Mouse (Mus musculus): ENCODE data around the gene Fbxo24. TPM values are rescaled to one million over a fixed set of nuclear protein-coding genes. Genes with fewer than 3 reads are reported as not detected.
A peak's percentile ranks its signal among the peaks of the same experiment; 100 is the strongest.

Fbxo24 gene
- polyA plus RNA-seq, 2 experiments = 0.15 to 0.24 TPM

- H3K4me1 ChIP-seq (ENCODE audit: control insufficient read depth, insufficient read depth, low read length) = no peaks in the 10 kb centered on the region
- H3K9me3 ChIP-seq (ENCODE audit: control insufficient read depth, low read length) = no peaks in the 10 kb centered on the region
- WGBS = 18% methylated on average over 27 of the region's 27 CpGs
- H3K36me3 ChIP-seq (ENCODE audit: control insufficient read depth, insufficient read depth, low read length) = no peaks in the 10 kb centered on the region
- no peak overlapping the region for H3K27ac ChIP-seq (replicated peaks; ENCODE audit: low read depth, low read length)
- peak overlapping the region; percentile 35 for H3K4me3 ChIP-seq (replicated peaks; ENCODE audit: low read length)
- peaks cover 19% of the 10 kb centered on the region for H3K27me3 ChIP-seq (ENCODE audit: control insufficient read depth, insufficient read depth, low read length)
- H3K9ac ChIP-seq (ENCODE audit: low read depth, low read length, severe bottlenecking) = peak overlapping the region; percentile 46
- peak overlapping the region; percentile 50 for H3K4me2 ChIP-seq (replicated peaks; ENCODE audit: low read depth, low read length, severe bottlenecking)
- ATAC-seq (ENCODE audit: low FRiP score, low read depth) (peak; percentile 68), DNase-seq (ENCODE audit: low spot score) (peak; percentile 65)
- TF ChIP-seq POLR2A (IDR thresholded peaks at IDR 0.05; ENCODE audit: borderline replicate concordance, extremely low read depth, insufficient read depth, insufficient read length) = no peak
Observed at GRCm38 (mm10) chr5:137583670-137584169, 45.1 kb downstream of the Fbxo24 start.

- WGBS = 39% methylated on average over 8 of the region's 8 CpGs
- H3K36me3 ChIP-seq (ENCODE audit: control insufficient read depth, insufficient read depth, low read length) = no peaks in the 10 kb centered on the region
- H3K27me3 ChIP-seq (ENCODE audit: control insufficient read depth, insufficient read depth, low read length) = peaks cover 19% of the 10 kb centered on the region
- DNase-seq (ENCODE audit: low spot score) (no peak), ATAC-seq (ENCODE audit: low FRiP score, low read depth) (no peak)
- no peaks in the 10 kb centered on the region for H3K4me1 ChIP-seq (ENCODE audit: control insufficient read depth, insufficient read depth, low read length)
- no peak for TF ChIP-seq POLR2A (IDR thresholded peaks at IDR 0.05; ENCODE audit: borderline replicate concordance, extremely low read depth, insufficient read depth, insufficient read length)
- no peak overlapping the region for H3K9ac ChIP-seq (ENCODE audit: low read depth, low read length, severe bottlenecking)
- H3K4me3 ChIP-seq (replicated peaks; ENCODE audit: low read length) = 0 out of 2 replicates have a peak overlapping the region, but pooled peaks have one; percentile 35
- H3K27ac ChIP-seq (replicated peaks; ENCODE audit: low read depth, low read length) = no peak overlapping the region
- no peaks in the 10 kb centered on the region for H3K9me3 ChIP-seq (ENCODE audit: control insufficient read depth, low read length)
- no peak overlapping the region; the same call in 1 of the 2 replicates for H3K4me2 ChIP-seq (replicated peaks; ENCODE audit: low read depth, low read length, severe bottlenecking)
Observed at GRCm38 (mm10) chr5:137582702-137583101, 46.1 kb downstream of the Fbxo24 start.

DNA sequence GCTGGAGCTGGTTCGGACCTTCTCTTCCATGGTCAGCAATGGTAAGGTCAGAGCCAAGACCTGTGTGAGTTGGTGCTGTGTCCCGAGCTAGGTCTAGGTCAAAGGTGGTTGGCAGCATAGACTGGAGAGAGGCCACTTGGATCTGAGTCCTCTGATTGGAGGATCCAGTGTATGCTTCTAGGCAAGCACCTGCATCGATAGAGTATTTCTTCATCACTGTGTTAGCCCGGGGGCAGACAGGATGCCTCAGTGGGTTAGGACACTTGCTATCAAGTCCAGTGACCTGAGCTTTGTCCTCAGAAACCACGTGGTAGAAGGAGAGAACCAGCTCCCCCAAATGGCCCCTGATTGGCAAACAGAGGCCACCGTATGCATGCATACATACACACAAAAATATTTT is 48.6 kb downstream of the Fbxo24 start:
- no peaks in the 10 kb centered on the region for H3K4me1 ChIP-seq (ENCODE audit: control insufficient read depth, insufficient read depth, low read length)
- WGBS = 71% methylated on average over 6 of the region's 6 CpGs
- H3K4me3 ChIP-seq (replicated peaks; ENCODE audit: low read length) = no peak overlapping the region
- DNase-seq (ENCODE audit: low spot score) = no peak
- TF ChIP-seq POLR2A (IDR thresholded peaks at IDR 0.05; ENCODE audit: borderline replicate concordance, extremely low read depth, insufficient read depth, insufficient read length) = no peak
- no peaks in the 10 kb centered on the region for H3K36me3 ChIP-seq (ENCODE audit: control insufficient read depth, insufficient read depth, low read length)
- ATAC-seq (ENCODE audit: low FRiP score, low read depth) = no peak
- H3K9ac ChIP-seq (ENCODE audit: low read depth, low read length, severe bottlenecking) = no peak overlapping the region
- H3K27me3 ChIP-seq (ENCODE audit: control insufficient read depth, insufficient read depth, low read length) = peaks cover 19% of the 10 kb centered on the region
- H3K4me2 ChIP-seq (replicated peaks; ENCODE audit: low read depth, low read length, severe bottlenecking) = no peak overlapping the region
- no peaks in the 10 kb centered on the region for H3K9me3 ChIP-seq (ENCODE audit: control insufficient read depth, low read length)
- H3K27ac ChIP-seq (replicated peaks; ENCODE audit: low read depth, low read length) = no peak overlapping the region

GRCm38 (mm10) chr5:137574470-137574901 is 54.3 kb downstream of the Fbxo24 start:
- Histone ChIP-seq H3K4me3 (replicated peaks; ENCODE audit: low read length) (peak overlapping the region; percentile 10; the same call in 1 of the 2 replicates), H3K9ac (ENCODE audit: low read depth, low read length, severe bottlenecking) (peak overlapping the region; percentile 28; the same call in 1 of the 2 replicates), H3K36me3 (ENCODE audit: control insufficient read depth, insufficient read depth, low read length) (no peaks in the 10 kb centered on the region), H3K27me3 (ENCODE audit: control insufficient read depth, insufficient read depth, low read length) (peaks cover 12% of the 10 kb centered on the region; the same call in 1 of the 2 replicates), H3K4me1 (ENCODE audit: control insufficient read depth, insufficient read depth, low read length) (no peaks in the 10 kb centered on the region), H3K27ac (replicated peaks; ENCODE audit: low read depth, low read length) (no peak overlapping the region), H3K4me2 (replicated peaks; ENCODE audit: low read depth, low read length, severe bottlenecking) (peak overlapping the region; percentile 37), H3K9me3 (ENCODE audit: control insufficient read depth, low read length) (peaks cover 3% of the 10 kb centered on the region; the same call in 1 of the 2 replicates)
- TF ChIP-seq POLR2A (IDR thresholded peaks at IDR 0.05; ENCODE audit: borderline replicate concordance, extremely low read depth, insufficient read depth, insufficient read length) = no peak
- WGBS = 7% methylated on average over 27 of the region's 27 CpGs
- DNase-seq (ENCODE audit: low spot score) = no peak
- ATAC-seq (ENCODE audit: low FRiP score, low read depth) = no peak

DNA sequence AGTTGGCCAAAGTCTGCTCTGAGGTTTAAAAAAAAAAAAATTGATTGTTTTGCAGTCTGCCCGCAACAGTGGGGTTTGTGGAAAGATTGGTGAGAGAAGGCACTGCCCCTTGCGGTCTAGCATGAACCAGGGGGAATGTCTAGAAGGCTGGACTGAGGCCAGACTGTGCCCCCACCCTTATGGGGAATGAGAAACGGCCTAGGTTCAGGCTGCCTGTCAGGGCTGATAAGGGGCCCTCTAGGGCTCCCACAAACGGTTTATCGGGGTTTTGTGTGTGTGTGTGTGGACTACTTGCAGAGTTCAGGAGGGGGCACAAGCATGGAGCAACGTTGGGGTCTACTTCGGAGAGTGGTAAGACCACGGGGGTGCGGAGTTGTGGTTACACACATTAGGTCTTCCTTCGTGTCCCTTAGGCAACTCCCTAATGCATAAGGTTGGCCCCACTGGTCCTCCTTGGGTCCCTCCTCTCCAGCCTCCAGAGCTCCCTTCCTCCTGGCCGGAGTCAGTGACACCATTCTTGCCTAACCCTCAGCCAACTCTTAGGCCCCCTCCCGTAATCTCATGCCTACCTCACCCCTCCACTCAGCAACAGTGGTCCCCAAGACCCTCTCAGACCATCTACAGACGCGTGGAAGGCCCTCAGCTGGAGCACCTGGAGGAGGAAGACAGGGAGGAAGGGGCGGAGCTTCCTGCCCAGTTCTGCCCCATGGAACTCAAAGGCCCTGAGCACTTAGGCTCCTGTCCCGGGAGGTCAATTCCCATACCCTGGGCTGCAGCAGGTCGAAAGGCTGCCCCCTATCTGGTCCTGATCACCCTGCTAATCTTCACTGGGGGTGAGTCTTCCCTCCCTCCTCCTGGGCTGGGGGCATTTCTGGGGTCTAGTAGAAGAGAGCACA is 57.9 kb downstream of the Fbxo24 start:
- WGBS = 77% methylated on average over 16 of the region's 17 CpGs
- ATAC-seq (ENCODE audit: low FRiP score, low read depth) = no peak
- Histone ChIP-seq H3K4me3 (replicated peaks; ENCODE audit: low read length) (no peak overlapping the region), H3K27me3 (ENCODE audit: control insufficient read depth, insufficient read depth, low read length) (peaks cover 12% of the 10 kb centered on the region; the same call in 1 of the 2 replicates), H3K4me1 (ENCODE audit: control insufficient read depth, insufficient read depth, low read length) (no peaks in the 10 kb centered on the region), H3K9ac (ENCODE audit: low read depth, low read length, severe bottlenecking) (no peak overlapping the region), H3K4me2 (replicated peaks; ENCODE audit: low read depth, low read length, severe bottlenecking) (no peak overlapping the region), H3K9me3 (ENCODE audit: control insufficient read depth, low read length) (peaks cover 3% of the 10 kb centered on the region; the same call in 1 of the 2 replicates), H3K27ac (replicated peaks; ENCODE audit: low read depth, low read length) (no peak overlapping the region), H3K36me3 (ENCODE audit: control insufficient read depth, insufficient read depth, low read length) (no peaks in the 10 kb centered on the region)
- TF ChIP-seq POLR2A (IDR thresholded peaks at IDR 0.05; ENCODE audit: borderline replicate concordance, extremely low read depth, insufficient read depth, insufficient read length) = no peak
- no peak for DNase-seq (ENCODE audit: low spot score)
